Mouse (Mus musculus) layer of hippocampus, postnatal 25 days (tissue): ENCODE results near the gene Rfng. TPM values are rescaled to one million over a fixed set of nuclear protein-coding genes. Genes with fewer than 3 reads are reported as not detected.
"Not testable (repeated sequence)": the region's sequence is repeated elsewhere in the genome, so short reads cannot be mapped to it uniquely, and the experiment has no call there.

Experiments
- DNase-seq, 2 experiments: peaks; one replicate each; pipeline ENCODE4 v3.0.0; 2022; ENCODE audit warnings: mixed read lengths in 2 of 2, low spot score in 1 of 2; ENCODE audit errors: extremely low spot score in 1 of 2
- total RNA-seq, 2 experiments: library from RNA; stranded (reverse); gene quantifications; 2 replicates each; pipeline ENCODE4 v1.2.3; 2021

Gene Rfng
- total RNA-seq, result 10 to 100 TPM; 68.8 to 74.1 TPM

- peak; percentile 68 to 79 for DNase-seq
Measured at GRCm38 (mm10) chr11:120784064-120784791, at the start of gene Rfng, which contains the start of gene Gps1. Rfng (minus strand) TSS chr11:120784207. Gps1 (plus strand) TSS chr11:120784272.

- DNase-seq, result not testable (repeated sequence)
Measured at GRCm38 (mm10) chr11:120832962-120833361, 49.0 kb upstream of the Rfng start.

GRCm38 (mm10) chr11:120831659-120832440, 47.8 kb upstream of the Rfng start:
- DNase-seq, result no peak

- DNase-seq, result no peak
Measured at GRCm38 (mm10) chr11:120830686-120831085, 46.7 kb upstream of the Rfng start.

- DNase-seq, result no peak
Measured at GRCm38 (mm10) chr11:120829757-120830532, 45.9 kb upstream of the Rfng start.

GRCm38 (mm10) chr11:120828416-120828815, 44.4 kb upstream of the Rfng start:
- no peak for DNase-seq

- no peak for DNase-seq
Measured at GRCm38 (mm10) chr11:120826016-120826953, 42.3 kb upstream of the Rfng start.

- DNase-seq, result no peak
Measured at GRCm38 (mm10) chr11:120825289-120825863, 41.4 kb upstream of the Rfng start.

GRCm38 (mm10) chr11:120824787-120825288, 40.8 kb upstream of the Rfng start:
- no peak for DNase-seq

GRCm38 (mm10) chr11:120823956-120824786, 40.2 kb upstream of the Rfng start, which contains the start of gene Fasn:
Fasn (minus strand) TSS chr11:120824547.
- peak; percentile 90 to 98 for DNase-seq

- no peak for DNase-seq
Measured at GRCm38 (mm10) chr11:120823551-120823947, 39.5 kb upstream of the Rfng start.

GRCm38 (mm10) chr11:120822831-120823550, 39.0 kb upstream of the Rfng start:
- DNase-seq, result no peak

- no peak for DNase-seq
Measured at GRCm38 (mm10) chr11:120822321-120822720, 38.3 kb upstream of the Rfng start.

- DNase-seq, result no peak
Measured at GRCm38 (mm10) chr11:120821076-120821922, 37.3 kb upstream of the Rfng start.

- DNase-seq, result no peak
Measured at GRCm38 (mm10) chr11:120820546-120820945, 36.5 kb upstream of the Rfng start.

- no peak for DNase-seq
Measured at GRCm38 (mm10) chr11:120819556-120819955, 35.5 kb upstream of the Rfng start.

GRCm38 (mm10) chr11:120818251-120818650, 34.2 kb upstream of the Rfng start:
- no peak for DNase-seq
